Mouse (Mus musculus) neural tube, embryonic 14.5 days (tissue): Measurements from ENCODE around the gene P2rx2. TPM values are rescaled to one million over a fixed set of nuclear protein-coding genes. Genes with fewer than 3 reads are reported as not detected.

Experiments used
- ATAC-seq: fragments of 200-750 bp; cut with Nextera tagmentation; 2 replicates; pipeline ENCODE4 v1.8.0; 2017; ENCODE audit warnings: low read depth, mild to moderate bottlenecking, moderate TSS enrichment, moderate library complexity
- H3K27ac ChIP-seq: fragments of 300-500 bp; sonication (generic); 2 replicates; pipeline ENCODE4 v1.5.1; 2014; ENCODE audit warnings: low read depth, mild to moderate bottlenecking, control low read depth, low read length, moderate library complexity, mixed read lengths
- H3K27me3 ChIP-seq: fragments of 300-500 bp; sonication (generic); 2 replicates; pipeline ENCODE4 v1.6.1; 2014; ENCODE audit warnings: low read length; ENCODE audit not compliant: control insufficient read depth, insufficient read depth
- H3K36me3 ChIP-seq: fragments of 300-500 bp; sonication (generic); 2 replicates; pipeline ENCODE4 v1.6.1; 2014; ENCODE audit warnings: low read length, mixed read lengths; ENCODE audit not compliant: control insufficient read depth, insufficient read depth
- H3K4me1 ChIP-seq: fragments of 300-500 bp; sonication (generic); 2 replicates; pipeline ENCODE4 v1.6.1; 2014; ENCODE audit warnings: low read length; ENCODE audit not compliant: control insufficient read depth, insufficient read depth
- H3K4me2 ChIP-seq: fragments of 300-500 bp; sonication (generic); 2 replicates; pipeline ENCODE4 v1.6.1; 2014; ENCODE audit warnings: mild to moderate bottlenecking, low read depth, low read length, control low read depth
- H3K4me3 ChIP-seq: fragments of 300-500 bp; sonication (generic); 2 replicates; pipeline ENCODE4 v1.5.1; 2014; ENCODE audit warnings: low read depth, low read length, control low read depth, mixed read lengths
- H3K9ac ChIP-seq: fragments of 300-500 bp; sonication (generic); replicated peaks from 2 replicates; pipeline ENCODE4 v1.6.1; 2014; ENCODE audit warnings: low read depth, mild to moderate bottlenecking, control low read depth, low read length, mixed read lengths
- H3K9me3 ChIP-seq: fragments of 300-500 bp; sonication (generic); 2 replicates; pipeline ENCODE4 v1.6.1; 2016; ENCODE audit warnings: low read length; ENCODE audit not compliant: control insufficient read depth
- WGBS: fragments of 180-500 bp; shearing (Covaris S2); extraction: QIAGEN DNeasy Blood & Tissue Kit; methylation state at CpG from one replicate; pipeline ENCODE4 v1.1.7; 2014; 5-methylcytosine and 5-hydroxymethylcytosine counted together
- polyA plus RNA-seq: library from polyadenylated mRNA; unstranded; fragments of >200 nt; fragmentation: Nextera tagmentation; extraction: Ambion mirVana; gene quantifications from 2 replicates; pipeline ENCODE4 v1.2.1, GENCODE M21; 2014

P2rx2 gene
- polyA plus RNA-seq, 1 experiment from 2014 or later, result 10.0 TPM

GRCm38 (mm10) chr5:110379086-110379485 lies 36.1 kb upstream of the P2rx2 start:
- no peak overlapping the region for H3K4me3 ChIP-seq
- WGBS, result 90% methylated on average over 15 of the region's 15 CpGs
- H3K4me2 ChIP-seq, result no peak overlapping the region
- H3K9ac ChIP-seq, result no peak overlapping the region
- H3K36me3 ChIP-seq, result peaks cover 34% of the 10 kb centered on the region
- no peak for ATAC-seq
- H3K27ac ChIP-seq, result no peak overlapping the region
- no peaks in the 10 kb centered on the region for H3K27me3 ChIP-seq
- no peaks in the 10 kb centered on the region for H3K4me1 ChIP-seq
- H3K9me3 ChIP-seq, result no peaks in the 10 kb centered on the region

GRCm38 (mm10) chr5:110378181-110378583 lies 35.2 kb upstream of the P2rx2 start:
- no peak overlapping the region for H3K4me2 ChIP-seq
- peak; percentile 28; the same call in 1 of the 2 replicates for ATAC-seq
- 24% methylated on average over 20 of the region's 20 CpGs for WGBS
- H3K27ac ChIP-seq, result no peak overlapping the region
- H3K4me1 ChIP-seq, result no peaks in the 10 kb centered on the region
- H3K4me3 ChIP-seq, result no peak overlapping the region
- H3K27me3 ChIP-seq, result no peaks in the 10 kb centered on the region
- peaks cover 34% of the 10 kb centered on the region for H3K36me3 ChIP-seq
- no peak overlapping the region for H3K9ac ChIP-seq
- H3K9me3 ChIP-seq, result no peaks in the 10 kb centered on the region

GRCm38 (mm10) chr5:110376802-110377433 lies 33.9 kb upstream of the P2rx2 start:
- WGBS, result 57% methylated on average over 8 of the region's 8 CpGs
- Histone ChIP-seq H3K27me3 (no peaks in the 10 kb centered on the region), H3K9me3 (no peaks in the 10 kb centered on the region), H3K9ac (no peak overlapping the region), H3K4me3 (no peak overlapping the region), H3K4me1 (no peaks in the 10 kb centered on the region), H3K4me2 (no peak overlapping the region), H3K36me3 (peaks cover 34% of the 10 kb centered on the region), H3K27ac (no peak overlapping the region)
- ATAC-seq, result peak; percentile 62; the same call in 1 of the 2 replicates

- H3K4me2 ChIP-seq, result peak overlapping the region; percentile 80
- H3K4me1 ChIP-seq, result peaks cover 8% of the 10 kb centered on the region; the same call in 1 of the 2 replicates
- no peaks in the 10 kb centered on the region; the same call in 1 of the 2 replicates for H3K27me3 ChIP-seq
- H3K27ac ChIP-seq, result no peak overlapping the region
- peaks cover 10% of the 10 kb centered on the region for H3K36me3 ChIP-seq
- peak; percentile 10; the same call in 1 of the 2 replicates for ATAC-seq
- H3K4me3 ChIP-seq, result peak overlapping the region; percentile 36
- no peaks in the 10 kb centered on the region for H3K9me3 ChIP-seq
- H3K9ac ChIP-seq, result peak overlapping the region; percentile 54
- WGBS, result 24% methylated on average over 11 of the region's 11 CpGs
Measured at GRCm38 (mm10) chr5:110363822-110364545, 21.0 kb upstream of the P2rx2 start.

- H3K4me3 ChIP-seq, result peak overlapping the region; percentile 36
- peak overlapping the region; percentile 54 for H3K9ac ChIP-seq
- peak overlapping the region; percentile 80 for H3K4me2 ChIP-seq
- H3K9me3 ChIP-seq, result no peaks in the 10 kb centered on the region
- no peaks in the 10 kb centered on the region; the same call in 1 of the 2 replicates for H3K27me3 ChIP-seq
- peaks cover 10% of the 10 kb centered on the region for H3K36me3 ChIP-seq
- ATAC-seq, result peak; percentile 83
- 2% methylated on average over 61 of the region's 72 CpGs for WGBS
- H3K4me1 ChIP-seq, result peaks cover 8% of the 10 kb centered on the region; the same call in 1 of the 2 replicates
- no peak overlapping the region for H3K27ac ChIP-seq
Measured at GRCm38 (mm10) chr5:110363179-110363821, 20.3 kb upstream of the P2rx2 start.

GRCm38 (mm10) chr5:110362813-110363178 lies 19.8 kb upstream of the P2rx2 start:
- peak overlapping the region; percentile 54 for H3K9ac ChIP-seq
- H3K4me2 ChIP-seq, result peak overlapping the region; percentile 80
- no peaks in the 10 kb centered on the region; the same call in 1 of the 2 replicates for H3K27me3 ChIP-seq
- 1% methylated on average over 28 of the region's 28 CpGs for WGBS
- H3K9me3 ChIP-seq, result no peaks in the 10 kb centered on the region
- peaks cover 8% of the 10 kb centered on the region; the same call in 1 of the 2 replicates for H3K4me1 ChIP-seq
- peaks cover 8% of the 10 kb centered on the region for H3K36me3 ChIP-seq
- no peak overlapping the region for H3K27ac ChIP-seq
- ATAC-seq, result peak; percentile 26
- peak overlapping the region; percentile 36 for H3K4me3 ChIP-seq

- ATAC-seq, result no peak
- no peak overlapping the region for H3K4me2 ChIP-seq
- no peak overlapping the region for H3K4me3 ChIP-seq
- H3K27me3 ChIP-seq, result no peaks in the 10 kb centered on the region; the same call in 1 of the 2 replicates
- peaks cover 8% of the 10 kb centered on the region; the same call in 1 of the 2 replicates for H3K4me1 ChIP-seq
- H3K36me3 ChIP-seq, result no peaks in the 10 kb centered on the region; the same call in 1 of the 2 replicates
- 88% methylated on average over 6 of the region's 6 CpGs for WGBS
- H3K9me3 ChIP-seq, result no peaks in the 10 kb centered on the region
- H3K9ac ChIP-seq, result no peak overlapping the region
- H3K27ac ChIP-seq, result no peak overlapping the region
Measured at GRCm38 (mm10) chr5:110361465-110361864, 18.5 kb upstream of the P2rx2 start.

- Histone ChIP-seq H3K4me2 (no peak overlapping the region), H3K27ac (no peak overlapping the region; the same call in 1 of the 2 replicates)
- WGBS, result 20% methylated on average over 9 of the region's 9 CpGs
Measured at GRCm38 (mm10) chr5:110357531-110358179, 14.6 kb upstream of the P2rx2 start.

More at GRCm38 (mm10) chr5:110357531-110358179, 14.6 kb upstream of the P2rx2 start:
- ATAC-seq, result peak; percentile 75
- H3K4me3 ChIP-seq, result no peak overlapping the region
- H3K27me3 ChIP-seq, result no peaks in the 10 kb centered on the region; the same call in 1 of the 2 replicates
- no peaks in the 10 kb centered on the region for H3K4me1 ChIP-seq
- no peaks in the 10 kb centered on the region for H3K9me3 ChIP-seq
- no peak overlapping the region for H3K9ac ChIP-seq
- no peaks in the 10 kb centered on the region; the same call in 1 of the 2 replicates for H3K36me3 ChIP-seq
